Mouse (Mus musculus): ENCODE measurements at regions not wholly inside any gene's neighbourhood (a gene's known extent, or its start where the extent isn't known, plus 50 kb on each side); places are given as distances from the start of the nearest gene placed in this dataset.

DNA sequence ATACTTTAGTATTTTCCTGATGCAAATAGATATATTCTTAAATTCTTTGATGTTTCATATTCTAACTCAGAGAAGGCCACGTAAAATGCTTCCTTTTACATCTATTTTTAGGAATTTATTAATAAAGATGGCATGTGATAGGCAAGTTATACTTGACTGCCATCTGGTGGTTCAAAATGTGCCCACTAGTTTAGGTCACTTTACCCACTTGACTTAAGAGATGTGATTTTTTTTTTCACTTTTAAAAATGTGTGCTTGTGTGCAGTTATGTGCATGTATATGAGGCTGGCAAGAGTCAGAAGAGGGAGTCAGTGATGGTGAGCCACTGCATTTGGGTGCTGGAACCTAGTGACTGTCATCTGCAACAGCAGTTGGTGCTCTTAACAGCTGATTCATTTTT lies 1136.1 kb upstream of the Celf2 start:
- no peak overlapping the region for H3K27ac ChIP-seq (ENCODE audit: insufficient read depth, low read depth)
- no peaks in the 10 kb centered on the region for H3K9me3 ChIP-seq (replicated peaks; ENCODE audit: low read length)
- no peaks in the 10 kb centered on the region for H3K36me3 ChIP-seq (replicated peaks in 1 of 2; ENCODE audit: control insufficient read depth in 1 of 2, insufficient read depth in 1 of 2, low read length in 1 of 2)
- in situ Hi-C loops (cut with MboI; ENCODE audit: low pct_ligation_motif_present, low pct_unique_long_range_greater_than_20kb, low sequenced_read_pairs): no loop called here
- peak; percentile 27 for DNase-seq (ENCODE audit: extremely low read depth)
- no peak overlapping the region for H3K4me2 ChIP-seq (ENCODE audit: insufficient read depth, low read depth, poor library complexity, severe bottlenecking)
- H3K9ac ChIP-seq (ENCODE audit: insufficient read depth, low read depth): no peak overlapping the region
- TF ChIP-seq CTCF (conservative IDR thresholded peaks at IDR 0.05 in 1 of 2, IDR thresholded peaks at IDR 0.05 in 1 of 2; ENCODE audit: low read depth in 2 of 2, low read length in 2 of 2): peak; percentile 21 to 56; a peak in 3 of 4 replicates
- TF ChIP-seq MAX (IDR thresholded peaks at IDR 0.05; ENCODE audit: low read length): no peak
- TF ChIP-seq RAD21 (IDR thresholded peaks at IDR 0.05; ENCODE audit: low read depth, low read length): peak; percentile 54
- TF ChIP-seq SMC3 (IDR thresholded peaks at IDR 0.05; ENCODE audit: low read depth, low read length): peak; percentile 17
- TF ChIP-seq MXI1 (IDR thresholded peaks at IDR 0.05; ENCODE audit: low read depth, low read length): no peak
- no peak for TF ChIP-seq GABPA (IDR thresholded peaks at IDR 0.05; ENCODE audit: insufficient replicate concordance, low read depth, low read length)
- no peak for TF ChIP-seq CHD1 (IDR thresholded peaks at IDR 0.05; ENCODE audit: low read depth, low read length)
- no peaks in the 10 kb centered on the region for H3K4me1 ChIP-seq (ENCODE audit: control insufficient read depth in 1 of 2, insufficient read depth in 2 of 2)
- no peaks in the 10 kb centered on the region for H3K27me3 ChIP-seq (replicated peaks)
- H3K79me2 ChIP-seq (replicated peaks; ENCODE audit: control insufficient read depth, extremely low read depth, insufficient read depth, poor library complexity, severe bottlenecking): no peaks in the 10 kb centered on the region
- H3K4me3 ChIP-seq (replicated peaks in 1 of 3; ENCODE audit: low read depth in 2 of 3, low read length in 2 of 3, poor library complexity in 1 of 3): no peak overlapping the region
- dilution Hi-C loops (cut with MboI; ENCODE audit: extremely low pct_ligation_motif_present, extremely low pct_unique_long_range_greater_than_20kb, low sequenced_read_pairs): no loop called here

DNA sequence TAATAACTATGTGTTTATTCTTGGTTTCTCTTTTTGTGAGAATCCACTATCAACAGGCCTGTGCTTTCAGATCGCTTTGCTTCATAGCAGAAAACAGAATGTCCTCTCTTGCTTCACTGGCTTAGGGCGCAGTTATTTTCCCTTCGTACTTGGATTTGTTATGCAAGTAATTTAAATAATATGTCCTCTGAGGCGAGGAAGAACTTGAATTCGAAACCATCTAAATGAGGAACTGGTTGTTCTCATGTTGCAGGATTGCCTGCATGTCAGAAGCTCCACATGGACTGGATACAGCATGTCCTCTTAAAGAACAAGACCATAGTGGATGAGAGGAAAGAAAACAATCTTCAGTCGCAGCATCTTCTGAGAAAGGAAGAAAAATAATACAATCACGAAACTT lies 1151.2 kb upstream of the Celf2 start:
- Histone ChIP-seq H3K9me3 (replicated peaks; ENCODE audit: low read length) (no peaks in the 10 kb centered on the region), H3K4me3 (replicated peaks in 1 of 3; ENCODE audit: low read depth in 2 of 3, low read length in 2 of 3, poor library complexity in 1 of 3) (no peak overlapping the region), H3K4me1 (ENCODE audit: control insufficient read depth in 1 of 2, insufficient read depth in 2 of 2) (peaks cover 0 to 12% of the 10 kb centered on the region in 2 experiments; a peak in 2 of 4 replicates), H3K4me2 (ENCODE audit: insufficient read depth, low read depth, poor library complexity, severe bottlenecking) (peak overlapping the region; percentile 51), H3K27me3 (replicated peaks) (no peaks in the 10 kb centered on the region), H3K36me3 (replicated peaks in 1 of 2; ENCODE audit: control insufficient read depth in 1 of 2, insufficient read depth in 1 of 2, low read length in 1 of 2) (no peaks in the 10 kb centered on the region), H3K27ac (ENCODE audit: insufficient read depth, low read depth) (no peak overlapping the region), H3K79me2 (replicated peaks; ENCODE audit: control insufficient read depth, extremely low read depth, insufficient read depth, poor library complexity, severe bottlenecking) (no peaks in the 10 kb centered on the region), H3K9ac (ENCODE audit: insufficient read depth, low read depth) (no peak overlapping the region)
- no peak for TF ChIP-seq MAFK (IDR thresholded peaks at IDR 0.05; ENCODE audit: insufficient replicate concordance, low read length)
- TF ChIP-seq JUN (IDR thresholded peaks at IDR 0.05; ENCODE audit: insufficient read depth, low read depth, low read length): no peak
- no peak for TF ChIP-seq CHD1 (IDR thresholded peaks at IDR 0.05; ENCODE audit: low read depth, low read length)
- TF ChIP-seq EP300 (IDR thresholded peaks at IDR 0.05; ENCODE audit: low read length): peak; percentile 56
- TF ChIP-seq ELF1 (IDR thresholded peaks at IDR 0.05; ENCODE audit: low read depth, low read length): no peak
- no peak for TF ChIP-seq HCFC1 (IDR thresholded peaks at IDR 0.05; ENCODE audit: low read depth, low read length)
- TF ChIP-seq RAD21 (IDR thresholded peaks at IDR 0.05; ENCODE audit: low read depth, low read length): no peak
- TF ChIP-seq TBP (conservative IDR thresholded peaks at IDR 0.05; ENCODE audit: low read depth, low read length): no peak
- TF ChIP-seq MAX (IDR thresholded peaks at IDR 0.05; ENCODE audit: low read length): no peak
- TF ChIP-seq ZKSCAN1 (IDR thresholded peaks at IDR 0.05; ENCODE audit: borderline replicate concordance, low read depth, low read length): no peak
- TF ChIP-seq MEF2A (IDR thresholded peaks at IDR 0.05; ENCODE audit: borderline replicate concordance, low read depth, low read length): no peak
- TF ChIP-seq TCF12 (IDR thresholded peaks at IDR 0.05; ENCODE audit: low read depth, low read length): no peak
- peak; percentile 53; the same call in 1 of the 2 replicates for TF ChIP-seq IRF4 (IDR thresholded peaks at IDR 0.05; ENCODE audit: low read depth, low read length)
- no peak for TF ChIP-seq NRF1 (IDR thresholded peaks at IDR 0.05; ENCODE audit: low read depth, low read length)
- 0 out of 2 replicates have a peak, but pooled peaks have one; percentile 71 for TF ChIP-seq MYC (IDR thresholded peaks at IDR 0.05; ENCODE audit: low read depth, low read length)
- no peak for TF ChIP-seq USF1 (IDR thresholded peaks at IDR 0.05; ENCODE audit: low read depth, low read length)
- TF ChIP-seq MAZ (IDR thresholded peaks at IDR 0.05; ENCODE audit: low read depth, low read length): no peak
- TF ChIP-seq PAX5 (IDR thresholded peaks at IDR 0.05; ENCODE audit: low read length): no peak
- no peak for TF ChIP-seq E2F4 (IDR thresholded peaks at IDR 0.05; ENCODE audit: insufficient replicate concordance, low read depth, low read length)
- no peak for TF ChIP-seq POLR2A (IDR thresholded peaks at IDR 0.05; ENCODE audit: low read depth, low read length)
- peak; percentile 65 for DNase-seq (ENCODE audit: extremely low read depth)
- in situ Hi-C loops (cut with MboI; ENCODE audit: low pct_ligation_motif_present, low pct_unique_long_range_greater_than_20kb, low sequenced_read_pairs) (no loop called here), dilution Hi-C loops (cut with MboI; ENCODE audit: extremely low pct_ligation_motif_present, extremely low pct_unique_long_range_greater_than_20kb, low sequenced_read_pairs) (no loop called here)

Data from CH12.LX (cell line).